Mouse (Mus musculus): ENCODE measurements around the gene Grxcr1. TPM values are rescaled to one million over a fixed set of nuclear protein-coding genes. Genes with fewer than 3 reads are reported as not detected.

Grxcr1 gene
- polyA plus RNA-seq, 1 experiment from 2014 or later = not detected

DNA sequence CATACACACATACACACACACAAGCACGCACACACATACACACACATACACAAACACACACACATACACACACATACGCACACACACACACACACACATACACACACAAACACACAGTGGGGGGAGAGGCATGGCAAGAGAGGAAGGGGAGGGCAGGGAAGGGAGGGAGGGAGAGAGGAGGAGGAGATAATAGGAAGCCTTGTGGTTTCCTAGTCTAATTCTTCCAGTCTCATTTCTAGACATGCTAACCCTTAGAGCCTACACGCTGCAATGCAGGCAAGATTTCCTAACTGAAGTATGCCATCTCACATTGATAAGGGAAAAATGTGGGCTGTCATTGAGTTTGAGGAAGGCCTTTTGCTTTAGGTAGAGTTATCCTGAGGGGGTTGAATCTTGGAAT lies 25.9 kb downstream of the Grxcr1 start:
- 67% methylated on average over 3 of the region's 3 CpGs for WGBS (ENCODE audit: insufficient replicate concordance)
- Histone ChIP-seq H3K4me1 (ENCODE audit: control insufficient read depth, insufficient read depth, low read length) (no peaks in the 10 kb centered on the region), H3K4me2 (no peak overlapping the region), H3K27ac (ENCODE audit: low read depth, low read length) (no peak overlapping the region), H3K36me3 (ENCODE audit: control insufficient read depth, insufficient read depth, low read length) (no peaks in the 10 kb centered on the region), H3K9ac (ENCODE audit: low read depth, low read length) (no peak overlapping the region), H3K27me3 (ENCODE audit: control insufficient read depth, insufficient read depth, low read length) (no peaks in the 10 kb centered on the region), H3K4me3 (ENCODE audit: low read depth, low read length) (no peak overlapping the region), H3K9me3 (replicated peaks; ENCODE audit: control insufficient read depth, low read length) (no peaks in the 10 kb centered on the region)
- ATAC-seq (replicated peaks; ENCODE audit: insufficient number of reproducible peaks, low FRiP score, low TSS enrichment) = no peak

- H3K27ac ChIP-seq (ENCODE audit: low read depth, low read length) = no peak overlapping the region
- H3K4me3 ChIP-seq (ENCODE audit: low read depth, low read length) = no peak overlapping the region
- H3K9me3 ChIP-seq (replicated peaks; ENCODE audit: control insufficient read depth, low read length) = no peaks in the 10 kb centered on the region
- H3K4me1 ChIP-seq (ENCODE audit: control insufficient read depth, insufficient read depth, low read length) = no peaks in the 10 kb centered on the region
- no peak overlapping the region for H3K9ac ChIP-seq (ENCODE audit: low read depth, low read length)
- no peak for ATAC-seq (replicated peaks; ENCODE audit: insufficient number of reproducible peaks, low FRiP score, low TSS enrichment)
- no peaks in the 10 kb centered on the region for H3K27me3 ChIP-seq (ENCODE audit: control insufficient read depth, insufficient read depth, low read length)
- H3K4me2 ChIP-seq = no peak overlapping the region
- 72% methylated on average over 4 of the region's 4 CpGs for WGBS (ENCODE audit: insufficient replicate concordance)
- no peaks in the 10 kb centered on the region for H3K36me3 ChIP-seq (ENCODE audit: control insufficient read depth, insufficient read depth, low read length)
Measured at GRCm38 (mm10) chr5:68068694-68069093, 37.1 kb downstream of the Grxcr1 start.

GRCm38 (mm10) chr5:68070308-68070707 lies 38.7 kb downstream of the Grxcr1 start:
- no peak for ATAC-seq (replicated peaks; ENCODE audit: insufficient number of reproducible peaks, low FRiP score, low TSS enrichment)
- 84% methylated on average over 3 of the region's 3 CpGs for WGBS (ENCODE audit: insufficient replicate concordance)
- no peak overlapping the region for H3K9ac ChIP-seq (ENCODE audit: low read depth, low read length)
- no peak overlapping the region for H3K4me3 ChIP-seq (ENCODE audit: low read depth, low read length)
- H3K27ac ChIP-seq (ENCODE audit: low read depth, low read length) = no peak overlapping the region
- H3K36me3 ChIP-seq (ENCODE audit: control insufficient read depth, insufficient read depth, low read length) = no peaks in the 10 kb centered on the region
- no peak overlapping the region for H3K4me2 ChIP-seq
- no peaks in the 10 kb centered on the region for H3K9me3 ChIP-seq (replicated peaks; ENCODE audit: control insufficient read depth, low read length)
- H3K4me1 ChIP-seq (ENCODE audit: control insufficient read depth, insufficient read depth, low read length) = no peaks in the 10 kb centered on the region
- no peaks in the 10 kb centered on the region for H3K27me3 ChIP-seq (ENCODE audit: control insufficient read depth, insufficient read depth, low read length)

DNA sequence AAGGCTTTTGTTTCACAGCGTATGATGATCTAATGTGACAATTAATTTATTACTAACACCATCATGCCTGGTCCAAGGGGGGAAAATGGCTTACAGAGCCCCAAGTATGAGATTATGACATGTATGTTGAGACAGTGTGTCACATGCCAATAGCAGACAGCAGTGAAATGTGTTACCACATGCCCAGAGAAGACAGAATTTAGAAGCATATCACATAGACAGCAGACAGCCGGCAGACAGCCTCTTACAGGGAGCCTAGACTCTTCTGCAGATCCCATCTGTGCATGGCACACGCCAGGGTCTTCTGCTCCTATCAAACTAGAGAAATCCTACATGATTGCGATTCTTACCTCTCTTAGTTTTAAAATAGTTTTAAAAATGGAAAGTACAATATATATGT lies 40.2 kb downstream of the Grxcr1 start:
- 76% methylated on average over 4 of the region's 4 CpGs for WGBS (ENCODE audit: insufficient replicate concordance)

GRCm38 (mm10) chr5:68086535-68087098 lies 55.0 kb downstream of the Grxcr1 start:
- Histone ChIP-seq H3K27ac (ENCODE audit: low read depth, low read length) (no peak overlapping the region), H3K9me3 (replicated peaks; ENCODE audit: control insufficient read depth, low read length) (no peaks in the 10 kb centered on the region), H3K4me2 (no peak overlapping the region), H3K36me3 (ENCODE audit: control insufficient read depth, insufficient read depth, low read length) (no peaks in the 10 kb centered on the region), H3K27me3 (ENCODE audit: control insufficient read depth, insufficient read depth, low read length) (no peaks in the 10 kb centered on the region), H3K4me1 (ENCODE audit: control insufficient read depth, insufficient read depth, low read length) (no peaks in the 10 kb centered on the region), H3K4me3 (ENCODE audit: low read depth, low read length) (no peak overlapping the region), H3K9ac (ENCODE audit: low read depth, low read length) (no peak overlapping the region)
- ATAC-seq (replicated peaks; ENCODE audit: insufficient number of reproducible peaks, low FRiP score, low TSS enrichment) = no peak
- WGBS (ENCODE audit: insufficient replicate concordance) = 76% methylated on average over 7 of the region's 7 CpGs

More for the DNA sequence above, 40.2 kb downstream of the Grxcr1 start:
- H3K4me2 ChIP-seq = no peak overlapping the region
- H3K9ac ChIP-seq (ENCODE audit: low read depth, low read length) = no peak overlapping the region
- H3K9me3 ChIP-seq (replicated peaks; ENCODE audit: control insufficient read depth, low read length) = no peaks in the 10 kb centered on the region
- no peak overlapping the region for H3K27ac ChIP-seq (ENCODE audit: low read depth, low read length)
- H3K36me3 ChIP-seq (ENCODE audit: control insufficient read depth, insufficient read depth, low read length) = no peaks in the 10 kb centered on the region
- no peaks in the 10 kb centered on the region for H3K27me3 ChIP-seq (ENCODE audit: control insufficient read depth, insufficient read depth, low read length)
- no peaks in the 10 kb centered on the region for H3K4me1 ChIP-seq (ENCODE audit: control insufficient read depth, insufficient read depth, low read length)
- no peak overlapping the region for H3K4me3 ChIP-seq (ENCODE audit: low read depth, low read length)
- ATAC-seq (replicated peaks; ENCODE audit: insufficient number of reproducible peaks, low FRiP score, low TSS enrichment) = no peak

GRCm38 (mm10) chr5:68087174-68087573 lies 55.5 kb downstream of the Grxcr1 start:
- H3K27me3 ChIP-seq (ENCODE audit: control insufficient read depth, insufficient read depth, low read length) = no peaks in the 10 kb centered on the region
- H3K4me1 ChIP-seq (ENCODE audit: control insufficient read depth, insufficient read depth, low read length) = no peaks in the 10 kb centered on the region
- no peak overlapping the region for H3K9ac ChIP-seq (ENCODE audit: low read depth, low read length)
- no peaks in the 10 kb centered on the region for H3K36me3 ChIP-seq (ENCODE audit: control insufficient read depth, insufficient read depth, low read length)
- no peak overlapping the region for H3K4me2 ChIP-seq
- WGBS (ENCODE audit: insufficient replicate concordance) = 83% methylated on average over 3 of the region's 3 CpGs
- H3K4me3 ChIP-seq (ENCODE audit: low read depth, low read length) = no peak overlapping the region
- H3K9me3 ChIP-seq (replicated peaks; ENCODE audit: control insufficient read depth, low read length) = no peaks in the 10 kb centered on the region
- ATAC-seq (replicated peaks; ENCODE audit: insufficient number of reproducible peaks, low FRiP score, low TSS enrichment) = no peak
- no peak overlapping the region for H3K27ac ChIP-seq (ENCODE audit: low read depth, low read length)

DNA sequence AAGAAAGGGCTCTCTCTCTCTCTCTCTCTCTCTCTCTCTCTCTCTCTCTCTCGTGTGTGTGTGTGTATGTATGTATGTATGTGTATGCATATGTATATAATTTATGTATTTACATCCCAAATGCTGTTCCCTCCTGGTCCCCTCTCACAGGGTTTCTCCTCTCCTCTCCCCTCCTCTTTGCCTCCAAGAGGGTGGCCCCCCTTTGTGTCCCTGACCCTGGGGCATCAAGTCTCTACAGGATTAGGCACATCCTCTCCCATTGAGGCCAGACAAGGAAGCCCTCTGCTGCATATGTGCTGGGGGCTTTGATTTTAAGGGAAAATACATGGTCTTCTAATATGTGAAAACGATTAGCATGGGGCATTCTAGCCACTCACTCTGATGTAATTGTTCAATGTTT lies 61.5 kb downstream of the Grxcr1 start:
- WGBS (ENCODE audit: insufficient replicate concordance) = 48% methylated on average over 2 of the region's 2 CpGs

GRCm38 (mm10) chr5:68097665-68098624 lies 66.3 kb downstream of the Grxcr1 start:
- no peak overlapping the region for H3K4me2 ChIP-seq
- no peak for ATAC-seq (replicated peaks; ENCODE audit: insufficient number of reproducible peaks, low FRiP score, low TSS enrichment)
- H3K27me3 ChIP-seq (ENCODE audit: control insufficient read depth, insufficient read depth, low read length) = no peaks in the 10 kb centered on the region
- no peaks in the 10 kb centered on the region for H3K36me3 ChIP-seq (ENCODE audit: control insufficient read depth, insufficient read depth, low read length)
- no peaks in the 10 kb centered on the region for H3K4me1 ChIP-seq (ENCODE audit: control insufficient read depth, insufficient read depth, low read length)
- WGBS (ENCODE audit: insufficient replicate concordance) = 70% methylated on average over 5 of the region's 5 CpGs
- H3K9me3 ChIP-seq (replicated peaks; ENCODE audit: control insufficient read depth, low read length) = no peaks in the 10 kb centered on the region
- no peak overlapping the region for H3K27ac ChIP-seq (ENCODE audit: low read depth, low read length)
- H3K9ac ChIP-seq (ENCODE audit: low read depth, low read length) = no peak overlapping the region
- no peak overlapping the region for H3K4me3 ChIP-seq (ENCODE audit: low read depth, low read length)

More for the DNA sequence above, 61.5 kb downstream of the Grxcr1 start:
- no peak overlapping the region for H3K4me2 ChIP-seq
- no peak overlapping the region for H3K9ac ChIP-seq (ENCODE audit: low read depth, low read length)
- ATAC-seq (replicated peaks; ENCODE audit: insufficient number of reproducible peaks, low FRiP score, low TSS enrichment) = no peak
- no peak overlapping the region for H3K4me3 ChIP-seq (ENCODE audit: low read depth, low read length)
- no peak overlapping the region for H3K27ac ChIP-seq (ENCODE audit: low read depth, low read length)
- no peaks in the 10 kb centered on the region for H3K9me3 ChIP-seq (replicated peaks; ENCODE audit: control insufficient read depth, low read length)
- H3K27me3 ChIP-seq (ENCODE audit: control insufficient read depth, insufficient read depth, low read length) = no peaks in the 10 kb centered on the region
- H3K4me1 ChIP-seq (ENCODE audit: control insufficient read depth, insufficient read depth, low read length) = no peaks in the 10 kb centered on the region
- H3K36me3 ChIP-seq (ENCODE audit: control insufficient read depth, insufficient read depth, low read length) = no peaks in the 10 kb centered on the region
